Mouse (Mus musculus) regulatory T cell (primary cell): ENCODE measurements around the gene Tnrc6a.

Source experiments
- in situ Hi-C: fragments of 300-600 bp; cut with MboI, MseI; formaldehyde crosslinking; loops from one replicate; pipeline ENCODE4 v1.15.1; 2025; ENCODE audit warnings: high pct_unique_total_duplicates

The Tnrc6a gene

DNA sequence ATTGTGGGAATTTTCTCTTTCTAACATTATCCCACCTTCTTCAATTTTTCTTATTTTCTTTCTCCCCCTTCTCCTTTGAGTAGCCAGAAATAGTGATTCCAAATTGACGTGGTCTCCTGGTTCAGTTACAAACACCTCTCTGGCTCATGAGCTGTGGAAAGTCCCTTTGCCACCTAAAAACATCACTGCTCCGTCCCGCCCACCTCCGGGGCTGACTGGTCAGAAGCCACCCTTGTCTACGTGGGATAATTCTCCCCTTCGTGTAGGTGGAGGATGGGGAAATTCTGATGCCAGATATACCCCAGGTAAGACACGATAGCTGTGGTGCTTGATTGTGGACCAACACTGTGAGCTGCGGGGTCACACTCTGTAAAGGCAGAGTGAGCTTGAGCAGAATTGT lies 66.1 kb downstream of the Tnrc6a start:
- in situ Hi-C loops: no loop called here

DNA sequence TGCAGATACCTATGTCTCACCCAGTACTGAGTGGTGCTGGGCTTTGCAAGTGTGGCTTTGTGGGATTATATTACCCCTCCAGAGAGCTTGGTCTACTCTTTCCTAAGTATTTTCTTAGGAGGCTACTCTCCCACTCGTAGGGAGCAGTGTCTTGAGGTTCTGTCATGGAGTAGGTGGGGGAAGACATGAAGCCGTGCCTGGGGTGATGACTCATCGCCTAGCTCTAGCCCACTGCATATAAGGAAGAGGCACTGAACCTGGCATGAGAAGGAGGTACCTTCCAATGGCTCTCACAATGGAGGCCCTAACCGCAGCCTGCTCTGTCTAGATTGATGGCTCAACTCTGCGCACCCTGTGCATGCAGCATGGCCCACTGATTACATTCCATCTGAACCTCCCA lies 68.0 kb downstream of the Tnrc6a start:
- in situ Hi-C loops: no loop called here

DNA sequence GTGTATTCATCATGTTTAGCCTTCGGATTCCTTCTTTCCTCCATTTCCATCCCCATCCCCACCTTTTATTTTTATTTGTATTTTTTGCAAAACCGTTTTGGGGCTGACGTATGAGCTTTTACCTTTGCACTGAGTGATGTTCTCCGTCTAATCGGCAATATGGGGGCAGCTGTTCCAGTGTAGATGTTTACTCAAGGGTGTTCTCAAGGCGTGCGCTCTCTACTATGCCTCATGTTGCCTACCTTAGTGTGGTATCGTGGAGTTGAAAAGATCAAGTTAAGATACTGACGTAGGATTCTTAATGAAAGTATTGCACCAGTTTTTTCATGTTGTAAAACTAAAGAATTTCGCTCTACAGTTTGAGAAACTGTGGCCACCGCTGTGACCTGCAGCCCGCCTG lies 69.5 kb downstream of the Tnrc6a start:
- in situ Hi-C loops: no loop called here

DNA sequence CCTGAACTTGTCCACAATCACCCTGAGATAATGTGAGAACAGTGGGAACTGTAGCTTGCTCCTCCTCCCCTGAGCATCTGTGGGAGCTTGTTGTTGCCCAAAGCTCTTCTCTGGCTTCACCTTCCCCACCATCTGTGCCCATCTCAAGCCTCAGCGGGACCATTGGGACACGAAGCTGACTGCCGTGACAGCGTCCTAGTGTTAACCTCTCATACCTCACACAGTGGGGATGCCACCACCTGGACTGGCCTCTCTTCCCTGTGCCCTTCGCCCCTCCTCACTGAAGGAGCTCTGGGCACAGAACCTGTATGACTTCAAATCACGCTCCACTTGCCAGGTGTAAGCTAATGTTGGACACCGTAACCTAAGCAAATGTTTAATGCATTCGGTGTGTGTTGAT lies 71.0 kb downstream of the Tnrc6a start:
- in situ Hi-C loops: no loop called here

DNA sequence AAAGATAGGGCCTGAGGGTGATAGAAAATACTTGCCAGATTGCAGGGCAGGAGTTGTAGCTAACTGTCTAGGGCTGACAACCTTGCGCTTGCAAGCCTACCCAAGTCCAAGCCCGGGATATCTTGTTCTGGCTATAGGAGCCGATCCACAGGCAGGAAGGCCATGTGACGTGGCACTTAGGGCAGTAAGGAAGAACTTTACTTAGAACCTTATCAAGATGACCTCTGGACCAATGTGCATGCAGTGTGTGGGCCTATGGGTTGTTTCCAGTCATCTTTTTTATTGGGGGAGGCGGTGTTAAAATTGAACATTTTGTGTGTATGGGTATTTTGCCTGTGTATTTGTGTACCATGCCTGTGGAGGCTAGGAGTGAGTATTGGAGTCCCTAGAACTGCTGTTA lies 72.7 kb downstream of the Tnrc6a start:
- in situ Hi-C loops: no loop called here

DNA sequence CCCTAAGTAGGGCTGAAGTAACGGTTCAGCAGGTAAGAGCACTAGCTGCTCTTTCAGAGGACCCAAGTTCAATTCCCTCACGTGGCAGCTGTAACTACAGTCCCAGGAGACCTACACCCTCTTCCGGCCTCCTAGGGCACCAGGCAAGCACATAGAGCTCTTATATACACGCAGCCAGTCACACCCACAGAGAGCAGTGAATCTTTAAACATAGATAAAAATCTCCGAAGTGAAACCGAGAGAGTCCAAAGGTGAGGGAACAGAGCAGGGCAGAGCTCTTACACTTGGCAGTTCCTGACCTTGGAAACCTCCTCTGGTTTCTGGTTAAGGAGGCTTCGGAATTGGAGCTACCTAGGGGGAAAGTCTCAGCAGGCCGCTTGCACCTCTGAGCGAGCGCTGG lies 75.0 kb downstream of the Tnrc6a start:
- in situ Hi-C loops: no loop called here

DNA sequence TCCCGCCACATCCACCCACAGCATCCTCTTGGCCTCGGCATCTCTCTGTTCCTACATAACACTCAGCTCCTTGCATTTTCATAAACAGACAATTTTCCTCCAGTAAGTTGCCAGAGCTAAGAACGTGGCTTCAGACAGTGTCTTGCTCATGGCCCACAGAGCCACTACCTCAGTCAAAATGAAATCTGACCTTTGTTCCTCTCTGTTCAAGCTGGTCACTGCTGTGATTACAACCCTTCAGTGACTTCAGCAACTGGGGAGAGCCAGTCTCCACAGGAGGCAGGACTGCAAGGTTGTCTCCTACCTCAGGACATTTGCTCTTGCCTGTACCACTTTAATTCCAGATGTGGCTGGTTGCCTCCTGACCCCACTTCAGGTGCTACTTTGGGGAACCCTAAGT lies 75.5 kb downstream of the Tnrc6a start:
- in situ Hi-C loops: no loop called here

DNA sequence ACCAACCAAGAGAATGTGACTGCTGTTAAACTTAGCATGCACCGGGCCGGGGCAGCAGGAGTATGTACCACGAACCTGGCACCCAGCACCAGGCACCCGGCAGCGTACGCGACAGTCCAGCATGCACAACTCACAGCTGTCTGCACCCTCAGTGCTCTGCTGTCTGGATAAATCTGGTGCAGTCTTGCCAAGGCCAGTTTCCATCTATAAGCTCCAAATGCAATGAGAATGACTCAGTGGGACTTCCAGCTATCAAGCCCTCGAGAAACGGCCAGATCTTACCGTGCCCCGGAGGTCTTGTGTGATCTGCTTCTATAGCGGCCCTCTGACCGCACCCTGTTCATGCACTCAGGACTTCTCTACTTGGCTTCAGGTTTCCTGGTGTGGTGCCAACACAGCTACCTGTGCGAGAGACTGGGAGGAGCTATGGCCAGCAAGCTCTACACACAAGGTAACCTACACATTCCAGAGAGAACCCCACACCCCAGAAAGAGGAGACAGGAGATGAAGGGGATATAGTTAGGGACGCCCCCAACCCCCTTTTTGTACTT lies 76.0 kb downstream of the Tnrc6a start:
- in situ Hi-C loops: no loop called here

DNA sequence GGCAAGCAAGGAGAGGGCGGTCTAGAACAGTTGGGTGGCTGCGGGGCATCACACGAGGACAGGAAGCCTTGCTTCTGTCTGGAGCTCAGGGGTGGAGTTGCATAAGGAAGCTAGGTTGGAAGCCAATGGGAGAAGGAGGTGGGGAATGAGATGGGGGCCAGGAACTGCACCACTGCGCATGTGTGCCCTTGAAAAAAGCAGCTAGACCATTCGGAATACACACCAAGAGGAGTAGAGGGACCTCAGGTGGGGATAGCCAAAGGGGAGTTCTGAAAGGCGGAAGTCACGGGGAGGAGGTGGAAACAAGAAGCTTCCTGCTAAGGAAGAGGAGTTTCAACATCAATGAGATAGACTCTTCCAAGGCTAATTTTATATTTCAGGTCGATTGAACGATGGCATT lies 77.0 kb downstream of the Tnrc6a start:
- in situ Hi-C loops: no loop called here

DNA sequence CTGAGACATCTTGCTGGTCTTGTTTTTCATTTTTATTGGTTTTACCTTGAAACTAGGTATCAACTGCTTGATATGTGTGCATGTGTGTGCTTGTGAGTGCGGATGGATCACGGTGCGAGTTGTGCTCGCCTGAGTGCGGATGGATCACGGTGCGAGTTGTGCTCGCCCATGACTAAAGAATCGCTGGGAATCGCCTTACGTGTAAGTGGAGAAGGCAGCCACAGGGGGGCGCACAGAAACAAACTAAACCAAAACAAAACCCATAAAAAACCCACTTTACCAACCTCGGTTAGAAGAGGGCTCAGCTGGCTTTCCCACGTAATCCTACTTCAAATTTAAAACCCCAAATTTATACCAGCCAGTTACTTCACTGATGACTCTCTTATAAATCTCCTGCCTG lies 81.6 kb downstream of the Tnrc6a start:
- in situ Hi-C loops: loop anchor here (5.0 kb wide), 1 partner anchor 262 kb away; no protein-coding TSS in a partner anchor

DNA sequence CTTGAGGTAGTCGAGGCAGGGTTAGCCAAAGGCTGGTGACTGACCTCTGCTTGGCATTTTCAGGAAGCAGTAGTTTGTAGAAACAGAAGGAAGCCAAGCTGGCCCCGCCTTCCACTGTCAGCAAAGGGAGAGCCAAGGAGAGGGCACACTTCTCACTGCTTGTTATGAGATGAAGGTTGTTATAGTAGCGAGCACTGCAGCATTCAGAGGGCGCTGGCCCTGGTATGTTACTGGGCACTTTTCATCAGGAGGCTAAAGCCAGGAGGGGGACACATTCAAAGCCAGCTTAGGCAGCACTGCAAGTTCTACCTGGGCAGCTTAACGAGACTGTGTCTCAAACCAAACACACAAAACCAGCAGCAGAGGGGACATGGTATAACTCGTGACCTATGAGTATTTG lies 83.9 kb downstream of the Tnrc6a start:
- in situ Hi-C loops: loop anchor here (5.0 kb wide), 1 partner anchor 260 kb away; no protein-coding TSS in a partner anchor

DNA sequence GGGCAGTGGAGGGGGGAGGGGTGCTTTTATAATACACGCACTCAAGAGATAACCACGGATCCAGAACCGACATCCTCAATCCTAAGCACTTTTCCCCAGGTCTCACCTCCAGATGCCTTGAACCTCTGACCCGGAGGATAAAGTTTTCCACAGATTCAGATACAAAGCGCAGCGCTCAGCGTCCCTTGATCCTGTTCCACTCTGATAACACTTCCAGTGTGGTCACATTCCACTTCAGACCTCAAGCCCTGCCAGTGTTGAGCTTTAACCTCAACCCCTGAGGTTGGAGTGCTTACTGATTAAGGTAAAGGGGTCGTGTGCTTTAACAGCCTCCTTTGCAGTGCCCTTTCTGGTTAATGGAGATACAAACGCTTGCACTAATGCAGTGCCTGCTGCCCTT lies 86.2 kb downstream of the Tnrc6a start:
- in situ Hi-C loops: loop anchor here (5.0 kb wide), 1 partner anchor 257 kb away; no protein-coding TSS in a partner anchor

DNA sequence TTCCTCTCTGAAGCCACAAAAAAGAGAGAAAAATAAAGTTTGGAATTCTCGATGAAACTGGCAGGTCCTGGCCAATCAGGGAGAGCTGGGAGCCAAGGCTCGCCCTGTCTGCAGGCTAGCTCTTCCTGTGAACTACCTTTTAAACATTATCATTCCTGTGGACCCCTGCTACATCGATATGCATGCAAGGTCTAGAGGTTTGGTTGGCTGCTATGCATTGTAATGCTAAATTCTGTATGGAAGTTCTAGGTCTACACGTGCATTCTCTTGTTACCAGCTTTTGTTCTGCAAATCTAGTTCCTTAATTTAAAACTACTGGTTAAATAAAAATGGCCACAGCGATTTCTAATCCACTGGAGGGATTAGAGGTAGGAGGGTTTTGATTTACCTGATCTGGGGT lies 87.8 kb downstream of the Tnrc6a start:
- in situ Hi-C loops: no loop called here

DNA sequence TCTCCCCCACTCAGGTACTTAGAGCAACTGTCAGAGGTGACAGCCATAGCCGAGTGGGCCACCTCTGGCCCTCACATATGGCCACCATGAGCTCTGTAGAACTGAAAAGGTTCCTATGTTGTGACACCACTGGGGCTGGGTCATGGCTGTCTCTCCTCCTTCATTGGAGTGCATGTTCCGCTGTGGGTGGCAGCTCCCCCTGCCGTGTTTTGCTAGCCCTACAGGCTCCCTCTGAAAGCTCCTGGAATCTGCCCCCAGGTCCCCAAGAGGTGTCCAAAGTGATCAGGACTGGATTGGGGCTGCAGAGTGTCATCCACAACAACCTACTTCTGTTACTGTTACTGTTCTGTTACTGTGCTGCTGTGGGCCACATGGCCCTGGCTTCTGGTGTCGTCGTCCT lies 88.6 kb downstream of the Tnrc6a start:
- in situ Hi-C loops: no loop called here

DNA sequence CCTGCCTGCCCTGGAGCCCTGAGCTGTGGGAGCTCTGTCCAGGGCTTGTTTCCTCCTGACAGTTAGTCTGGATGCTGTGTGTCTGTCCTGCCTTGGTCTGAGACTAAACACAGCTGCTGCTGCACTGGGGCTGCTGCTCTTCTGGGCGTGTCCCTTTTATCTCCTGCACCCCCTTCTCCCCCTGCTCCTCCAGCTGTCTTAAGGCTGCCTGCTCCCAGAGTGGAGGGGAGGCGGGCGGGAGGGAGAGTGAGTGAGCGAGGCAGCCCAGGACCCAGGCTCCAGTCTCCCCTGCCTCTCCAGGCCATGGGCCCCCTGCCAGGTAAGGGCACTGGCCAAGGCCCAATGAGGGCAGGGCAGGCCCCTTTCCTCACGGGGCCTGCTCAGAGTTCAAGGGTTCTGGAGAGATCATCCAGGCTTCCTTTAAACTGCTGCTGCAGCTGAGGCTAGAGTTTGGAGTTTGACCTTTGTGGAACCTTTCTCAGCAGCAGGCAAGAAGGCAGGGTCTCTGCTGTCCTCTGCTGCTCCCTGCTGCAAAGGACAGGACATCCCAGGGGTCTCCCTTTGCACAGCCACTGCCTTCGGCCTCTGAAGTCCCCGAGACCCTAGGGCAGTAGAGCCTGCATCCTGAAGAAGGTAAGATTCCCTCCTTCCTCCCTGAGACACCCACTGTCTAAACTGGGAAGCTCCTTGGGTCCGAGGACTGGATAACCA lies 90.8 kb downstream of the Tnrc6a start, which contains the start of gene Slc5a11:
TSS of gene Slc5a11 (plus strand) at position 416 of the 711 bp plus-strand sequence.
- in situ Hi-C loops: no loop called here

DNA sequence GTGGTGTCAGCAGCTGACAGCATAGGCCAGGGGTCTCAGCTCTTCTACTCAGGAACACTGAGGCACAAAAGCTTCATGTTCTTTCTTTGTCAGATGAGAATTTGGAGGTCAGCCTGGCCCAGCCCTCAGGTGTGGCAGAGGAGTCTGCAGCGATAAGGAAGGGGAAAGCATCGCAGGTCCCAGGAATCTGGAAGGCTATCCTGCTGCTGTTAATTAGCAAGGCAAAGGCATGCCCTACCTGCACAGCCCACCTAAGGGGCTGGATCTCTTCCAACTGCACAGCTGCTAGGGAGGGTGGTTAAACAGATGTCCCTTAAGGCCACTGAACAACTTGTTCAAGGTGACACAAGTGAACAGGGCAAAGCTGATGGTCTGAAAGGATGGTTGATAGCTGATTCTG lies 91.5 kb downstream of the Tnrc6a start:
- in situ Hi-C loops: no loop called here

DNA sequence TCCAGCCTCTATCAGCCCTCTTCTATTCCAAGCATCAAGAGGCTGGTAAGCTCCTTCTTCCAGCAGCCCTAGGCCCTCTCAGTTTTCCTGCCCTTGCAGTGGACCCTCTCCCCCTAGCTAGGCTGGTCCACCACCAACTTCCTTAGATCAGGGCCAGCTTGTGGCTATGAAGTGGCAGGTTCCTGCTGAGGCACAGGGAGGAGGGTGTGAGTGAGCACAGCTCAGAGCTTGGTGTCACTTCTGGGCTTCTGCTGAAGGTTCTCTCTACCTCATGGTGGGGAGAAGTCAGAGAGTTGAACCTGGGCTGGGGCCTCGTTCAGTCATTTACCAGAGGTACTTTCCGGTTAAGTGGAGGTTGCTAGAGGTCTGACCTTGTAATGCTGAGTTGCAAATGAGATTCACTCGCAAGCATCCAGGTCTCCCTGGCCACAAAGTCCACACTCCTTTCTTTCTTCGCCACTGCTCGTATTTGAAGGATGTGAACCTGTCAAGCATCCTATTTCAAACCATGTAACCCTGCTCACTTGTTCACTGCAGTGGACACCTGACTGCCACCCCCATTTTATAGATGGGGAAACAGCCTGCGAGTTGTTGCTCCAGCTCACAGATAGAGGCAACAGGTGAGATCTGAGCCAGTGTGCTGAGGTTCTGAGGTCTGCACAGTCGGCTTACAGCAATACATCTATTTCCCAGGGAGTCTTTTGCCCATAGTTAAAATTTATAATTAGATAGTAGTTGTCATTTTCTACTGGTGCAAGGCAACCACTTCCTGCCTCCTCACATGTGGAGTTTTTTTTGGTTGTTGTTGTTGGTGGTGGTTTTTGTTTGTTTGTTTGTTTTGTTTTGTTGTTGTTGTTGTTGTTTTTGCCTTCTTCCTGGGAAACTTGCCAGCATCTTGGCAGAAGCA lies 94.0 kb downstream of the Tnrc6a start:
- in situ Hi-C loops: no loop called here

DNA sequence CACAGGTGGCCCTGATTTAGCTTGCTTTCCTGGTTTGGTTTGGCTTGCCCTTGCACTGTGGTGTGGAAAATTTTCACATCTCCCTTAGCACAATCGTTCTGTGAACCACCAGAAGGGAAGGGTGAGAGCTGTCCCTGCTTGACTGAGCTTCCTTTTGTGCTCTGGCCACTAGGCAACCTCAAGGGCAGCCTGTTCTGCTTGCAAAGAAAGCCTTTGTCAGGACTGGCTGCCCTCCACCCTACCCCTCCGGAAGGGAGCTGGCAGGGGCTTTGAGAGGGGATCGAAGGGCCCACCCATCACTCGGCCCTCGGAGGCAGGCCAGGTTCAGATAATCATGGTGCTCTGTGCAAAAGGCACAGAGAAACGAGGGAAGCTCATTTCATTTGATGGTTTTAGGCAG lies 94.9 kb downstream of the Tnrc6a start:
- in situ Hi-C loops: no loop called here

DNA sequence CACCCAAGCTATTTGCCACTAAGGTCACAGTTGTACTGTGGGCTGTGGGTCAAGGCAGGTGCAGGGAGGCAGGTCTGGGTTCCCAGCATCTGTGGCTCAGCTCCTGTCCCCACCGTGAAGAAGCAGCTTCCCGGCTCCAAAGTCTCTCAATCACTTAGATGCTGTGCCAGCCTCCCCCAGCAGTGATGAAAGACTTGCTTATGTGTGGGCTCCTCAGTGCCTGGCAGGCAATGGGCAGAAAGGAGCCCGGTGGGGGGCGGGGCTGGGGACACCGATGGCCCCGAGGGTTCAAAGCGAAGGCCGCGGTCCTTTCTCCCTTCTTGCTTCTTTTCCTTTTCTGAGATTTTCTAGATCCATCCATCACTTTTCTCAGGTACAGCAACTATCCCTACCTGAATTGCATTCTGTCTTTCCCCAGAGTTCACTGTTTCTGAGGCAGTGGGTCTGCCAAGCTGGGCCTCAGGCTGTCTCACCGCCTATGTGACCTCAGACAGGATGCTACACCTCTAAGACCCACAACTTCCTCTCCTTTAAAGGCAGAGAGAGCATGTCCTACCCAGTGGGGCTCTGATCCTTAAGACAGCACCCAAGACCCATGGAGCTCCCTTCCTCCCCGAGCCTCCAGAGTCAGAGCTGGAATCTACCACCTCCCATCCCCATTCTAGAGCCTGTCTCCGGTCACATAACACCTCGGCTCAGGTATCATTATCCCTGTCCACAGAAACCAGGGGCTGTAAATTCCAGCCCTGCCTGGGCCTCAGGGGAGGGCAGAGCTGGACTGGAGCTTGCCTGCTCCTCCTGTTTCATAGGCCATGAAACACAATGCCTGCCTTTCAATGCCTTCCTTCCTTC lies 96.3 kb downstream of the Tnrc6a start:
- in situ Hi-C loops: no loop called here

DNA sequence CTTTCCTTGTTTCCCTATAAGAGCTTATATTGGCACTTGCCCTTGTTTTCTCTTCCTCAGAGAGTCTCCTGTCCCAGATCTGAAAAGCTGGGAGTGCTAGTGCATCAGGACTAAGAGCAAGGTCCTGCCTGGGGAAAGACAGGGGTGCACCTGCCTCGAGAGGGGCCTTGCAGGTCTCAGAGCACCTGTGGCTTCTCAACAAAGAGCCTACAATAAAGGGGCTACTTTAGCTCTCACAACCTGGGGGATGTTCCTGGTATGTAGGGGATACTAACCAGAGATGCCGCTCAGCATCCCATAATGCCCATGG lies 96.9 kb downstream of the Tnrc6a start:
- in situ Hi-C loops: no loop called here

DNA sequence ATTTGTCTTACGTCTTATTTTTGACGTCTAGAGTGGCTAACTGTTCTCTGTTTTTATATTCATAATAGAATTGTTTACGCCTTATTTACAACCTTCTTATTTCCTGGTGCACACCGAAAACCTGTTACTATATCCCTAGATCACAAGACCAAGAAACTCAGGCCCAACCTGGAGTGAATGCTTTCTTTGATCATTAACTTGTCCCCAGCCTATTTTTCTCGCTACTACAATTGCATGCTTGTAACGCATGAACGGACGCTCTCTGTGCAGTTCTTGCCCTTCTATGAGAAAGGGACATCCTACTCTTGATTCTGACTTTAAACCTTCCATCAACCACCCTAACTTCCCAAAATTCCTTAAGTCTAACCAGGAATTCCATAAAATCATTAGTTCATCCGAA lies 100.4 kb downstream of the Tnrc6a start:
- in situ Hi-C loops: no loop called here

DNA sequence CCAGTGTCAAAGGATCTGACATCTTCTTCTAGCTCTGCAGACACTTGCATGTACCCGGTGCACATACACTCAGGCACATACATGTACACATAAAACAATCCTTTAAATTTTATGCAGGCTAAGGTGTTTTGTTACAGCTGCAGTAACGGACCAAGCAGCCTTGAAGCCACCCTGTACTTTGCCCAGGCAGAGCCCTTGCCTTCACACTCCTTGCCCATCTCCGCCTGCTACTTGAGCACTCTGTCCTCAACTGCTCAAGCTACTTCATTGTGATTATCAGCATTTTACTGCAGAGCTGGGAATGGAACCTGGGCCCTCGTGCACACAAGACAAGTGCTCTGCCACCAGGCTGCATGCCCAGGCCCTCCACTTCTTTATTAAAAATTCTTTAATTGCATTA lies 101.5 kb downstream of the Tnrc6a start:
- in situ Hi-C loops: no loop called here
